Mouse (Mus musculus): ENCODE results near the gene Pus1. TPM values are rescaled to one million over a fixed set of nuclear protein-coding genes. Genes with fewer than 3 reads are reported as not detected.

Gene Pus1
- 10 to 100 TPM; 18.0 to 19.2 TPM for total RNA-seq (2021)

DNA sequence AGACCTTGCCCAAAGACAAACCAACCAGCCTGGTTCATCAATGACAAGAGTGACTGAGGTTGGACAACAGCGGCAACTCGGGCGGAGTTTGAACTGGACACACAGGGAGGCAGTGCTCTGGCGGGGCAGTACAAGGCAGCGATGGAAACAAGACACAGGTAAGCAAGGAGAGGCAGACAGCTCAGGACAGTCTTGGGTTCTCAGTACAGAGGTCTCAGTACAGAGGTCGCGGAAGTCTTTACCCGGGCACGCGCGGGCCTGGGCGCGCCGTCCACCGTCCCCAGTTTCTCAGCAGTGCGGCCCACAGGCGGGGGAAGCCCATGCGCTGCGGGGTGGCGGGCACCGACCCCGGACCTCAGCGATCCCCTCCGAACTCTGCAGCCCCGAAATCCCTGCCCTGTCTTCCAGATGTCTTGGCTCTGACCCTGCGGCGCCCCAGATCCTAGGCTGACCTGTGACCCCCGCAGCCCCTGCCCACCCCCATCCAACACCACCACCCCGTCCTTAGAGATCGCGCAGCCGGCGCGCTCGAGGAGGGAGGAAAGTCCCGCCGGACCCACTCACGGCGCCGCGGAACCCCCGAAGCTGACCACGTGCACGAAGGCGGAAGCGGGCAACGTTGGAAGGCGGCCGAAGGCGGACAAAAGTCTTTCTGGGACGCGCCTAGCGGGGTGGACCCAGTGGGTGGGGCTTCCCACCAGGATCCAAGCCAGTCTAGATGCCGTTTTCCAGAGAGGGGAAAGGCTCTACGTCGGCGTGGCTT lies at the start of gene Pus1:
Gene Pus1 (minus strand): TSS at position 662 of the 763 bp plus-strand sequence.
- peak; percentile 81 to 91 for DNase-seq (ENCODE audit: extremely low spot score in 1 of 2, low spot score in 1 of 2)

- DNase-seq (ENCODE audit: extremely low spot score in 1 of 2, low spot score in 1 of 2) = no peak
Measured at GRCm38 (mm10) chr5:110827576-110827975, 47.1 kb upstream of the Pus1 start.

DNA sequence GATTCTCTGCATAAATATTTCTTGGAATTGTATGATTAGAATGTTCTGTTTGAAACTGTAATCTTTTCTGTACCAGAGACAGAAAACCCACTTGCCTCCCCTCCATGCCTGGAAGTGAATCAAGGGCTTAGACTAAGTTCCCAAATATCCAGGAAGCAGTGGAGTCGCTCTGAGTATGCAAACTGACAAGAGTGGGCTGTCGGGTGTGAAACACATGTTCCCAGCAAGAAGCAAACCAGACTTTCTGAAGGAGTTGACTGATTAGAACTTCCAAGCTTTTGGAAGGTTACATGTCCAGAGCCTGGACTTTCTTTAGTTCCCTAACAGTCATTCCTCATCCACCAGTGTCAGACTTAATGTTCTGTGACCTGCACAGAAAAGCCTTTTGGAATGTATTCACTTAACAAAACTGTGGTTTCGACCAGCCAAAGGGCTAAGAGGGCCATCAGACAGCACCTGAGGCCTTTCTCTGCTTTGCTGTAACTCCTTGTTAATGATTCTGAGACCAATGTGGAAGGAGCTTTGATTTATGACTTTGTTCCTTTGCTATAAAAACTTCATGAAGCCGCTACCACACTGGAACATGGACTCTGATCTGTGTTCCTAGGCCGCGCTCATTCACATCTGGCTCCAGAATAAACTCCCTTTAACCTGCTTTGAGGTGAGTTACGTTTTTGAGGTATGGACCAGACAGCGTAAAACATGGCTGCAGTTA lies 46.5 kb upstream of the Pus1 start:
- no peak for DNase-seq (ENCODE audit: extremely low spot score in 1 of 2, low spot score in 1 of 2)

GRCm38 (mm10) chr5:110824421-110824820 lies 44.0 kb upstream of the Pus1 start:
- DNase-seq (ENCODE audit: extremely low spot score in 1 of 2, low spot score in 1 of 2) = no peak

DNA sequence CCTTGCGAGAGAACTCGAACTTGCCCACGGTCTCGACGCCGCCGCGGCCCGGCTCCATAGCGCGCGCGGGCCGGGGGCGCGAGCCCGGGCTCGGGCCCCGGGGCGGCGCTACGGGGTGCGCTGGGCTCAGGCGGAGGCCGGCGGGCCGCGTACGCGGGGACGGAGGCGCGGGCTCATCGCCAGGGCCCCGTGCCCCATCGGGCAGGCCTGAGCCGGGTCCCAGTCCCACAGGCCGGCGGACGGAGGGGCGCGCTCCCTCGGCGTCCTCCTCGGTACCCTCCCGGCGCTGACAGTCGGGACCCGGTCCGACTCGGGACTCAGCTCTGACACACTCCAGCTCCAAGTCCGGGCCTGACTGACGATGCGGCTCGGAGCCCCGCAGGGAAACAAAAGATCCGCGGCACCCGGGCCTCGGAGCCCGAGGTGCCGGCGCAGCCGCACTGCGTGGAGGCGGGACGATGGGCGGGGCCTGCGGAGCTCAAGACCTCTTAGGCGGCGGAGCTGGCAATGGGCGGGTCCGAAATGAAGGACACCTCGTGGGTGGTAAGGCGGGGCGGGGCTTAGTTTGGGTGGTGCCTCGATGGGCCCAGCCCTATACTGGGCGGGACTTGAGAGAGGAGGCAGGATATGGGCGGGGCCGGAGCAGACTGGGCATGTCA lies 29.3 kb upstream of the Pus1 start, which contains the start of gene Ulk1:
Gene Ulk1 (minus strand): TSS at position 431 of the 659 bp plus-strand sequence.
- peak; percentile 94 to 98 for DNase-seq (ENCODE audit: extremely low spot score in 1 of 2, low spot score in 1 of 2)

- peak in 1 of 2 experiments; percentile 20 for DNase-seq (ENCODE audit: extremely low spot score in 1 of 2, low spot score in 1 of 2)
Measured at GRCm38 (mm10) chr5:110808821-110809666, 28.6 kb upstream of the Pus1 start.

GRCm38 (mm10) chr5:110808061-110808631 lies 27.7 kb upstream of the Pus1 start:
- DNase-seq (ENCODE audit: extremely low spot score in 1 of 2, low spot score in 1 of 2) = peak; percentile 50 to 68

DNA sequence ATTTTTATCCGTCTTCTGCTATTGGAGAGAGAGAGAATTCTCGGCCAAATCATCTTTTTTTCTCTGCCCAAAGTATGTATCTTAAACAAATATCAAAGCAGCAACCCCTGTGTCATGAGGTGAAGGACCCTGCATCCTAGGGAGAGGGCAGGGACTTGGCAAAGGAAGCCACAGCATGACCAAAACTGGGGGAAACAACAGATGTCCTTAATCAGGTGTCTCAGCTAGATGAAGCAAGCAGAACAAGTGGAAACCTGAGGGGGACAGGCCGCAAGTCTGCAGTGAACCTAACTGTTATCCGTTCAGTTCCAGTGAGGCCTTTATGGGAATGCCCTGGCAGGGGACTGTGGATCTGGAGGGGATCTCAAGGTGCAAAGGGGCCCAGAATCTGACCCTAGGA lies 27.0 kb upstream of the Pus1 start:
- DNase-seq (ENCODE audit: extremely low spot score in 1 of 2, low spot score in 1 of 2) = no peak

GRCm38 (mm10) chr5:110806676-110807075 lies 26.2 kb upstream of the Pus1 start:
- no peak for DNase-seq (ENCODE audit: extremely low spot score in 1 of 2, low spot score in 1 of 2)

DNA sequence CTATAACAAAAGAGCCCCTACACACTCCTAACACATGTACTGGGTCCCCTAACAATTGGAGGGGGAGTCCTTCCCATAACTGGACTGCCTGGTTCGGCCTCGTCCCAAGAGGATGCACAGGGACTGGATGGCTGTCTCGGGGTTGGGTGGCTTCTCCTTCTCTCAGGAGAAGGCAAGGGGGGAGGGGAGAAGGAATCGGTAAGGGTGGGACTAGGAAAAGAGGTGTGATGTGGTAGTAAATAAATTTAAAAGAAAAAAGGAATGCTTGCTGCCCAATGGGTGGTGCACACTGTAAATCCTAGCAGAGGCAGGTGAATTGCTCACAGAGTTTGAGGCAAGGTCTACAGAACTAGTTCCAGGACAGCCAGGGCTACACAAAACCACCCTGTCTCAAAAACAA lies 25.7 kb upstream of the Pus1 start:
- no peak for DNase-seq (ENCODE audit: extremely low spot score in 1 of 2, low spot score in 1 of 2)

DNA sequence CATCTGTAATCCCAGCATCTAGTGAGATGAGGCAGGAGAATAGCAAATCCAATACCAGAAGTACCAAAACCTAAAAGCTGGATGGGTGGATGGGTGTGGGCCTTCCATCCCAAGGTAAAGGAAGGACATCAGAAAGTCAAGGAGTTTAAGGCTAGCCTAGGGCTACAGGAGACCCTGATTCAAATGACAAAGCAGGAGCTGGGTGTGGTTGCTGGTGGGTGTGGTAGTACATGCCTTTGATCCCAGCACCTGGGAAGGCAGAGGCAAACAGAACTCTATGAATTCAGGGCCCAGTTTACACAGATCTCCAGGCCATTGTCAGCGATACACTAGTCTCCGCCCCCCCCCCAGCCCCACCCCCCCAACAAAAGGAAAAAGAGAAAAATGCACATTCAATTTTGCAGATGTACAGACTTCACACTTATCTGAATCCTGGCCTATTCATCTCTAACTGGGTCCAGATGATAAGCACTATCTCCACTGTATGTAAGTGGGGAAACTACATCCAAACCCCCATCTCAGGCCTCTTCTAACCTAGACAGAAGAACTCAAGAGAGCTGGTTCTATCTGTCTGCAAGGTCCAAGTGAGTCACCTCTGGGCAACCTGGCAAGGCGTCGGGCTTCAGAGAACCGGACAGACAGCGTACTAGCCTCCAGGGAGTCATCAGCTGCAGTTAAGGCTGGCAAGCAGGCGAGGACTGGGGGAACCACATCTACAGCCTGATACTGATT lies 23.7 kb upstream of the Pus1 start:
- DNase-seq (ENCODE audit: extremely low spot score in 1 of 2, low spot score in 1 of 2) = no peak

DNA sequence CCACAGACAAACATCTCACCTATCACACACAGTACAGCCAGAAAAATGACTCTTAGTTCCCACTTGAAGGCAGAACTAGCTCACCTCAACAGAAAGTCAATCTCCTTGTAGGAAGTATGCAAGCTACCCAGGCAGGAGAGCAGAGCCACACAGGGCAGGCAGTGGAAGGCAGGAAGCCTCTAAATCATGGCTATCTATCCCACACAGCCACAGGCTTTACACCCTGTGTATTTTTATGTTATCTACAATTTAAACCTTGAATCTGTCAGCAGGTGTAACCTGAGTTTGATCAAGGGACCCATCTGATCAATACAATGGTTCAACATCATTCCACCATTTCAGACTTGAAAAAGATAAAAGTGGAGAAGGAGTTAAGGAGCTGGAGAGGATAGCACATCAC lies 22.4 kb upstream of the Pus1 start:
- no peak for DNase-seq (ENCODE audit: extremely low spot score in 1 of 2, low spot score in 1 of 2)

- no peak for DNase-seq (ENCODE audit: extremely low spot score in 1 of 2, low spot score in 1 of 2)
Measured at GRCm38 (mm10) chr5:110802186-110802585, 21.7 kb upstream of the Pus1 start.

- no peak for DNase-seq (ENCODE audit: extremely low spot score in 1 of 2, low spot score in 1 of 2)
Measured at GRCm38 (mm10) chr5:110801036-110801624, 20.7 kb upstream of the Pus1 start.

- DNase-seq (ENCODE audit: extremely low spot score in 1 of 2, low spot score in 1 of 2) = no peak
Measured at GRCm38 (mm10) chr5:110797696-110798095, 17.2 kb upstream of the Pus1 start.

- no peak for DNase-seq (ENCODE audit: extremely low spot score in 1 of 2, low spot score in 1 of 2)
Measured at GRCm38 (mm10) chr5:110794363-110794762, 13.9 kb upstream of the Pus1 start.

DNA sequence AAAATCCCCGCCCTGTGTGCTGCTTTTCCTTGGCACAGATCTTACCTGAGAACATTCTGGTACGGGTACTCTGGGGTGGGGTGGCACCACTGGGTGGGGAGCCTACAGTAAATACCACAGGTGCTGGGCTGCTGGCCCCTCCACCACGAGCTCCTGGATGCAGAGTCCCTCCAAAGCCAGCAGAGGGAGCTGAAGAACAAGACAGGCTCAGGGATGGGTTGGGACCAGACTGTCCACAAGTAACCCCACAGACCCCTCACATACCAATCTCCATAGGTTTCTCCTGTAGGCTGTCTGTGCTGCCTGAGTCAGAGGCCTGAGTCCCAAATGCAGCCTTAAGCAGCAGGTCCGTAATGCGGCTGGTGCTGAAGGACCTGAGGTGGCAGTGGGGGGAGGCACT lies 8.2 kb upstream of the Pus1 start:
- DNase-seq (ENCODE audit: extremely low spot score in 1 of 2, low spot score in 1 of 2) = no peak

GRCm38 (mm10) chr5:110786081-110786835 lies 5.8 kb upstream of the Pus1 start:
- no peak for DNase-seq (ENCODE audit: extremely low spot score in 1 of 2, low spot score in 1 of 2)
